Mouse (Mus musculus): ENCODE data around the gene Exoc8.

DNA sequence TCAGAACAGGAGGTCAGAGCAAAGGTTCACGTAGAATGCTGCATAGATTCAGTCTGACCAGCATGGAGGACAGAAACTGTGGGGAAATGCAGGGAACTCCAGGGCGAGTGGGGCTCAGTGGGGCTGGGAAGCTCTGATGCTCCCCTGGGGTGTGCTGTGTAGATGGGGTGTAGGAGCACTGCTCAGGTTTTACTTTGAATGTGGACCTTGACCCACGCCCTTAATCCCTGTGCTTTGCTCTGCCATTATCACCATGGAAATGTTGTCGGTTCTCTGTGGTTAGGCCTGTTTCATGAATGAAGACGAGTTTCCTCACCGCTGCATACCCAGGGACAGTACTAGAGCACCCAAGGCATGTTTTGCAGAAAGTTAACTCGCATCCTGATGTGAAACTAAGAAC, 26.0 kb downstream of the Exoc8 start:
- TF ChIP-seq HCFC1 (IDR thresholded peaks at IDR 0.05; ENCODE audit: borderline replicate concordance, insufficient read depth, low read length): no peak
- TF ChIP-seq MAFK (IDR thresholded peaks at IDR 0.05; ENCODE audit: insufficient read depth, low read depth, low read length): no peak
- no peak for TF ChIP-seq ZC3H11A (IDR thresholded peaks at IDR 0.05; ENCODE audit: borderline replicate concordance, low read depth, low read length)
- TF ChIP-seq CHD2 (IDR thresholded peaks at IDR 0.05; ENCODE audit: low read depth, low read length): no peak
